Mouse (Mus musculus) left cerebral cortex, adult 2 months (tissue): ENCODE measurements around the gene Trpc6. TPM values are rescaled to one million over a fixed set of nuclear protein-coding genes. Genes with fewer than 3 reads are reported as not detected.

ENCODE experiments used
- DNase-seq, 2 experiments: peaks; one replicate each; pipeline ENCODE4 v3.0.0; 2021 to 2022; ENCODE audit warnings: low spot score in 2 of 2, mixed read lengths in 1 of 2; ENCODE audit errors: extremely low spot score in 1 of 2
- H3K27ac ChIP-seq: fragments of 200-600 bp; 2 replicates; pipeline ENCODE4 v1.8.1; 2022
- H3K4me3 ChIP-seq: fragments of 200-600 bp; 2 replicates; pipeline ENCODE4 v1.8.1; 2022
- CTCF ChIP-seq: fragments of 200-600 bp; IDR thresholded peaks from 2 replicates; pipeline ENCODE4 v1.8.1; 2022; ENCODE audit warnings: antibody characterized with exemption, mild to moderate bottlenecking, moderate library complexity
- intact Hi-C: fragments of 180-260 bp; cut with DNase I; formaldehyde crosslinking; loops from one replicate; pipeline ENCODE4 v1.15.1; 2025
- long read RNA-seq, 2 experiments: library from polyadenylated mRNA; stranded (forward); transcript quantifications; one replicate each; pipeline ENCODE4 v2.0.0; 2021; ENCODE audit warnings: borderline mapping rate in 2 of 2
- total RNA-seq, 2 experiments: library from RNA; stranded (reverse); gene quantifications; 2 replicates each; pipeline ENCODE4 v1.2.3; 2021

Gene Trpc6
- total RNA-seq: 10 to 100 TPM; 19.0 to 22.4 TPM
- long read RNA-seq, experiment 1, transcript Trpc6-201 (13 exons, 3,259 nt): major isoform, 9 of 15 reads
- long read RNA-seq, experiment 1, partial matches to known transcripts: 1 of 15 reads
- long read RNA-seq, experiment 1, other reads (novel, unspliced or antisense): 4 of 15 reads
- long read RNA-seq, experiment 2, partial matches to known transcripts: 0 of 7 reads
- long read RNA-seq, experiment 2, other reads (novel, unspliced or antisense): 3 of 7 reads

GRCm38 (mm10) chr9:8544041-8544794, at the start of gene Trpc6:
Trpc6 (plus strand) TSS chr9:8544142.
- peak within 1 kb of the TSS; percentile 78 for H3K27ac ChIP-seq
- no peak for TF ChIP-seq CTCF
- DNase-seq: peak; percentile 26 to 41
- intact Hi-C loops: loop anchor here (10.0 kb wide), 1 partner anchor 209 kb away; no protein-coding TSS in a partner anchor
- peak within 1 kb of the TSS; percentile 62 for H3K4me3 ChIP-seq

DNA sequence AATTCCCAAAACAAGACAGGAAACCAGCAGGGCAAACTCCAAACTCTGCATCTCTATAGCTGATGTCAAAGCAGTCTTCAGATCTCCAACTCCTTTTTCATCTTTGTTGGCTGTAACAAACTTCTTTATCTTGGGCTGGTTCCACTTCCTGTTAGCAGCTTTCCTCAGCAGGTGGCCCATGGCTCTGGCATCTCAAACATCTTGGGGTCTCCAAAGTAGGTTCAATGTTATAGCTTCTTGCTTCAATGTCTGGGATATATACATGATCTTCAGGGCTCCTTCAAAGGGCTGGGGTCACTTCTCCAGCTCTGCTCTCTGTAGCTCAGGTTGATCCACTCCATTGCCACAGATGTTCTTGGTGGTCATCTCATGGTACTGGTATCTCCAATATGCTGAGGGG, 23.0 kb upstream of the Trpc6 start:
- no peak for TF ChIP-seq CTCF
- intact Hi-C loops: no loop called here
- Histone ChIP-seq H3K4me3 (no peak overlapping the region), H3K27ac (no peak overlapping the region)
- DNase-seq: no peak

DNA sequence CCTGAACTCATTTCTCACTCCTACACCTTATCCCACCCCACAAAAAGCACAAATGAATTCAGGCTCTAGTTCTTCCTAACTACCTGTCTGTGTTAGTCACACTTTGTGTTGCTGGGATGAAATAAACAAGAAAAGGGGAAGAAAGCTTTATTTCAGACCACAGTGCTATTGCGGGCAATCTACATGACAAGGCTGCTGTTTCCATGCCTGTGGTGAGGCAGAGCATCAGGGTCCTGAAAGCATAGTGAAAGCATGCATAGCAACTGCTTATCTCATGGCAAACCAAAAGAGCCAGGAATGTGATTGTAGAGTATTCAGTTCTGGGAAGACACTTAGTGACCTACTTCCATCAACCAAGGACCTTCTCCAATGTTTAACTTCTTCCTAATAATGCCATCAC, 10.3 kb upstream of the Trpc6 start:
- Histone ChIP-seq H3K27ac (no peak overlapping the region), H3K4me3 (no peak overlapping the region)
- no peak for DNase-seq
- TF ChIP-seq CTCF: no peak
- intact Hi-C loops: no loop called here

GRCm38 (mm10) chr9:8545236-8545635, 1.3 kb downstream of the Trpc6 start:
- Histone ChIP-seq H3K27ac (no peak overlapping the region), H3K4me3 (peak overlapping the region; percentile 62; the same call in 1 of the 2 replicates)
- no peak for DNase-seq
- intact Hi-C loops: loop anchor here (10.0 kb wide), 1 partner anchor 210 kb away; no protein-coding TSS in a partner anchor
- TF ChIP-seq CTCF: no peak

- no peak for DNase-seq
- no peak overlapping the region for H3K4me3 ChIP-seq
- intact Hi-C loops: no loop called here
- no peak for TF ChIP-seq CTCF
- no peak overlapping the region for H3K27ac ChIP-seq
These were observed 14.6 kb downstream of the Trpc6 start for GRCm38 (mm10) chr9:8558574-8558973.

DNA sequence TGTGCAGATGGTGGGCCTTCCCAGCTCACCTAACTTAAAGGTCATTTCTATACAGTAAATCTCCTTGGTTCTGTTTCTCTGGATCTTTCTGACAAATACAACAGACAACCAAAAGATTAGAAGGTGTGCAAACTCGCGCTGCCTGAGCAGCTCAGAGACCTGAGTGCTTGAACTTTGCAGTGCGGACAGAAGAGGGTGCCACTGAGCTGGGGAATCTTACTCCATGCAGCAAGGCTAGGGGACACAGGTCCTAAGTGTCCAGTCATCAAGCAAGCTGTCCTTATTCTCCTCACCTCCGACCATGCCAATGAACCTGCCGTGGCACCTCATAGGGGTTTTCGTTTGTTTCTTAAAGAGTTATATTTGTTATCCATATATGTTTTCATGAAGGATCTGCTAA, 48.7 kb downstream of the Trpc6 start:
- DNase-seq: no peak
- Histone ChIP-seq H3K27ac (no peak overlapping the region), H3K4me3 (no peak overlapping the region)
- peak; percentile 47 for TF ChIP-seq CTCF
- intact Hi-C loops: no loop called here

- H3K4me3 ChIP-seq: no peak overlapping the region
- no peak for TF ChIP-seq CTCF
- intact Hi-C loops: no loop called here
- no peak overlapping the region for H3K27ac ChIP-seq
- DNase-seq: no peak
These were observed 53.1 kb downstream of the Trpc6 start for GRCm38 (mm10) chr9:8597089-8597488.

GRCm38 (mm10) chr9:8606816-8607491, 63.0 kb downstream of the Trpc6 start:
- no peak overlapping the region for H3K4me3 ChIP-seq
- intact Hi-C loops: no loop called here
- DNase-seq: no peak
- H3K27ac ChIP-seq: no peak overlapping the region
- no peak for TF ChIP-seq CTCF

DNA sequence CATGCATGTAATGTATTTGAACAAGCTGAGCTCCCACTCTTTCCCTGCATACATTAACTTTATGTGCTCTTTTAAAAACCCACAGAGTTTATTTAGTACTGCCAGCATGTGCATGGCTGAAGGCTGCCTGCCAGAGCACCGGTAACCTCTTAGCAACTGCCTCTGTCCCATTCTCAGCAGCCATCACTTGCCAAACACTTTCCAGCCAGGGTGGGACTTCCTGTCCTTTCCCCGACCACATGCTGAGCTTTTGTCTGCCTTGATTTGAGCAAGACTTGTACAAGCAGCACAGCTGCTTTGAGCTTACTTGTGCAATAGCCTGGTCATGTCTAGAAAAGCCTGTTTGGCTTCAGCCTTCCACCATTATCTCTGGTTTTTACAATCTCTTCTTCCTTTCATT, 90.4 kb downstream of the Trpc6 start:
- no peak for DNase-seq
- TF ChIP-seq CTCF: no peak
- Histone ChIP-seq H3K27ac (no peak overlapping the region), H3K4me3 (no peak overlapping the region)
- intact Hi-C loops: no loop called here

- intact Hi-C loops: no loop called here
- no peak overlapping the region for H3K4me3 ChIP-seq
- DNase-seq: no peak
- H3K27ac ChIP-seq: no peak overlapping the region
- TF ChIP-seq CTCF: no peak
These were observed 99.5 kb downstream of the Trpc6 start for GRCm38 (mm10) chr9:8643453-8643852.

- Histone ChIP-seq H3K4me3 (no peak overlapping the region), H3K27ac (no peak overlapping the region)
- TF ChIP-seq CTCF: no peak
- DNase-seq: no peak
- intact Hi-C loops: no loop called here
These were observed 111.4 kb downstream of the Trpc6 start for GRCm38 (mm10) chr9:8655347-8655746.

- intact Hi-C loops: loop anchor here (10.0 kb wide), 2 partner anchors 958 to 1068 kb away; no protein-coding TSS in a partner anchor
- TF ChIP-seq CTCF: no peak
- DNase-seq: no peak
- Histone ChIP-seq H3K27ac (no peak overlapping the region), H3K4me3 (no peak overlapping the region)
These were observed 129.0 kb downstream of the Trpc6 start for GRCm38 (mm10) chr9:8672944-8673343.
